In the genomic region with DNA sequence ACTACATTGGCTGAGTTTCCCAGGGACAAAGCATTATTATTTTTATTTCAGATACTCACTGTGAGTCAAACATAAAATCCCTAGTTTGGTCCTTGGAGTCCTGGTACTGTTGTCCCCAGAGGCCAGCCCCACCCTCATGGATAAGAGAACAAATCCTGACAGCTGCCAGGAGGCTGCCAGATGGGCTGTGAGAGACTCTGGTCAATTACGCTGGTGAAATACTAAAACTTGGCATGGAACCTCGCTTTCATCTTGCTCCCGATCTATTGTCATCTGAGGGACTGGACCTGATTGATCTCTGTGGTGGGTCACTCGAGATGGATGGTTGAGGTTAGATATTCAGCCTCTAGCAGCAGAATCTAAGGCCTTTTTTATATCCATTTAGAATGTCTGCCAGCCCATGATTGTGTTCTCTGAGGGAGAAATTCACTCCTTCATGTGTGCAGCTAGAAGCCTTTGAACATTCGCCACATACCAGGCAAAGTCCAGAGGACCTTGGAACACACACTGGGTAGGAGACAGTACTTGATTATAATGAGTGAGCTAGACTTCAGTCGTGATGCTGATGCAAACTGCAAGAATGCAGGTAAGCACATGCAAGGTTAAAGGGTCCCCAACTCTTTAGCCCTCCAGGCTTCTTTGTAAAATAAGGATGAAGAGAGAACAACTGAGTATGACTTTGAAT, we compare ENCODE assay signal across 16 mouse cellular contexts.
DNase-seq lines count a peak whose midpoint lies in the region; ATAC-seq lines count a peak whose summit lies in the region.
"Had no signal": no experiment of that assay in that cellular context is flagged by ENCODE, and none has a peak within 500 bp of the region (broad histone marks: within the 10 kb centered on the region; RNA-seq: fewer than 3 reads in every experiment).

No protein-coding gene starts in this region.

- no peaks in the 10 kb centered on the region for H3K36me3 ChIP-seq in heart, embryonic 12.5 days
- no peaks in the 10 kb centered on the region for H3K36me3 ChIP-seq in lung, embryonic 16.5 days (ENCODE audit: control insufficient read depth, insufficient read depth, low read length)
- no peaks in the 10 kb centered on the region for H3K36me3 ChIP-seq in midbrain, embryonic 16.5 days (ENCODE audit: control insufficient read depth, insufficient read depth, low read length)
- no peaks in the 10 kb centered on the region for H3K36me3 ChIP-seq in liver, embryonic 12.5 days
- H3K36me3 ChIP-seq: embryonic facial prominence, embryonic 15.5 days had no signal

- H3K27me3 ChIP-seq in heart, embryonic 12.5 days (replicated peaks), result no peaks in the 10 kb centered on the region
- no peaks in the 10 kb centered on the region for H3K27me3 ChIP-seq in lung, embryonic 16.5 days (ENCODE audit: control insufficient read depth, insufficient read depth, low read depth, low read length)
- H3K27me3 ChIP-seq in midbrain, embryonic 16.5 days (ENCODE audit: control insufficient read depth, insufficient read depth, low read depth, low read length), result no peaks in the 10 kb centered on the region
- no peaks in the 10 kb centered on the region for H3K27me3 ChIP-seq in liver, embryonic 12.5 days (replicated peaks)
- H3K27me3 ChIP-seq: embryonic facial prominence, embryonic 15.5 days; Patski had no signal

- H3K4me3 ChIP-seq in heart, embryonic 12.5 days, result no peak overlapping the region
- H3K4me3 ChIP-seq in lung, embryonic 16.5 days (ENCODE audit: low read length), result no peak overlapping the region
- no peak overlapping the region for H3K4me3 ChIP-seq in midbrain, embryonic 16.5 days (ENCODE audit: low read depth, low read length)
- no peak overlapping the region for H3K4me3 ChIP-seq in liver, embryonic 12.5 days
- H3K4me3 ChIP-seq: embryonic facial prominence, embryonic 15.5 days; heart, adult 2 months had no signal

- ATAC-seq in heart, embryonic 12.5 days (ENCODE audit: insufficient number of reproducible peaks, low FRiP score), result no peak
- peak; percentile 31; the same call in 1 of the 2 replicates for ATAC-seq in lung, embryonic 16.5 days (ENCODE audit: low read depth)
- ATAC-seq in midbrain, embryonic 16.5 days, result peak; percentile 51
- ATAC-seq in liver, embryonic 12.5 days, result no peak
- ATAC-seq: Patski had no signal

- peak; percentile 80 for DNase-seq in heart, adult 11 months
- DNase-seq in lung, adult 18-20 months, result no peak
- DNase-seq in brain, embryonic 18.5 days (ENCODE audit: low read depth, low spot score), result peak; percentile 22
- no peak for DNase-seq in urinary bladder, postnatal 36 days (ENCODE audit: low spot score in 2 of 2)
- DNase-seq: cerebellum, adult 9-11 months; heart, adult 2 months; heart, postnatal 14 days; layer of hippocampus, postnatal 36 days; spleen, adult 18-20 months had no signal

- H3K9ac ChIP-seq in heart, embryonic 12.5 days, result no peak overlapping the region
- no peak overlapping the region for H3K9ac ChIP-seq in lung, embryonic 16.5 days (ENCODE audit: low read length)
- H3K9ac ChIP-seq in midbrain, embryonic 16.5 days (ENCODE audit: low read depth, low read length), result no peak overlapping the region
- no peak overlapping the region for H3K9ac ChIP-seq in liver, embryonic 12.5 days
- H3K9ac ChIP-seq: embryonic facial prominence, embryonic 15.5 days had no signal

- H3K27ac ChIP-seq in heart, embryonic 12.5 days (ENCODE audit: poor library complexity, severe bottlenecking), result no peak overlapping the region
- no peak overlapping the region for H3K27ac ChIP-seq in lung, embryonic 16.5 days (ENCODE audit: low read length)
- no peak overlapping the region for H3K27ac ChIP-seq in midbrain, embryonic 16.5 days (ENCODE audit: low read length)
- H3K27ac ChIP-seq in liver, embryonic 12.5 days, result no peak overlapping the region
- H3K27ac ChIP-seq: embryonic facial prominence, embryonic 15.5 days; heart, adult 2 months; kidney, postnatal 0 days had no signal

- H3K4me1 ChIP-seq in heart, embryonic 12.5 days (replicated peaks), result no peaks in the 10 kb centered on the region
- H3K4me1 ChIP-seq in lung, embryonic 16.5 days (replicated peaks; ENCODE audit: control insufficient read depth, insufficient read depth, low read length), result no peaks in the 10 kb centered on the region
- H3K4me1 ChIP-seq in midbrain, embryonic 16.5 days (ENCODE audit: control insufficient read depth, insufficient read depth, low read length), result no peaks in the 10 kb centered on the region
- H3K4me1 ChIP-seq in liver, embryonic 12.5 days, result no peaks in the 10 kb centered on the region

- WGBS in heart, embryonic 12.5 days, result 65% methylated on average over 6 of the region's 6 CpGs
- 38% methylated on average over 6 of the region's 6 CpGs for WGBS in lung, embryonic 16.5 days
- WGBS in midbrain, embryonic 16.5 days, result 23% methylated on average over 6 of the region's 6 CpGs
- WGBS in liver, embryonic 12.5 days (ENCODE audit: insufficient replicate concordance), result 53% methylated on average over 6 of the region's 6 CpGs

- no peak overlapping the region for H3K4me2 ChIP-seq in heart, embryonic 12.5 days
- H3K4me2 ChIP-seq in lung, embryonic 16.5 days (ENCODE audit: low read depth, low read length), result no peak overlapping the region
- H3K4me2 ChIP-seq in midbrain, embryonic 16.5 days (ENCODE audit: low read length), result no peak overlapping the region
- H3K4me2 ChIP-seq in liver, embryonic 12.5 days, result no peak overlapping the region
- H3K4me2 ChIP-seq: embryonic facial prominence, embryonic 15.5 days had no signal

- no peaks in the 10 kb centered on the region for H3K9me3 ChIP-seq in heart, embryonic 12.5 days (replicated peaks)
- H3K9me3 ChIP-seq in lung, embryonic 16.5 days (ENCODE audit: control insufficient read depth, low read length), result no peaks in the 10 kb centered on the region
- no peaks in the 10 kb centered on the region for H3K9me3 ChIP-seq in midbrain, embryonic 16.5 days (replicated peaks; ENCODE audit: control insufficient read depth, low read length, poor library complexity, severe bottlenecking)
- no peaks in the 10 kb centered on the region for H3K9me3 ChIP-seq in liver, embryonic 12.5 days (replicated peaks)
- H3K9me3 ChIP-seq: embryonic facial prominence, embryonic 15.5 days had no signal

Comparison
In these comparisons a context has a peak if more than half of its experiments do, and no peak if none do; other contexts are left out.
1. DNase-seq: peak in heart, adult 11 months (single experiment) and brain, embryonic 18.5 days (single experiment); none in lung, adult 18-20 months (0 of 2) and urinary bladder, postnatal 36 days (0 of 2).
2. ATAC-seq: peak in lung, embryonic 16.5 days (single experiment) and midbrain, embryonic 16.5 days (single experiment); none in heart, embryonic 12.5 days (single experiment) and liver, embryonic 12.5 days (single experiment).